ENCODE assay signal across 23 mouse cellular contexts in genomic region chr14:28514171-28514570, GRCm38 (mm10). TPM values are rescaled to one million over a fixed set of nuclear protein-coding genes. Genes with fewer than 3 reads are reported as not detected.
DNase-seq lines count a peak whose midpoint lies in the region; ATAC-seq lines count a peak whose summit lies in the region.
"Had no signal": no experiment of that assay in that cellular context is flagged by ENCODE, and none has a peak within 500 bp of the region (broad histone marks: within the 10 kb centered on the region; RNA-seq: fewer than 3 reads in every experiment).

No protein-coding gene starts in this region.

- ATAC-seq in midbrain, embryonic 11.5 days (ENCODE audit: low FRiP score), result no peak
- ATAC-seq in midbrain, embryonic 15.5 days (replicated peaks), result no peak
- ATAC-seq in embryonic facial prominence, embryonic 14.5 days (ENCODE audit: low read depth), result no peak
- ATAC-seq in hindbrain, embryonic 15.5 days (ENCODE audit: low FRiP score, low read depth), result no peak
- no peak for ATAC-seq in monocyte, adult 5-6 weeks (replicated peaks; ENCODE audit: insufficient number of reproducible peaks, low FRiP score, low TSS enrichment, poor library complexity, severe bottlenecking)
- ATAC-seq: activated CD4-positive, CD25-positive, alpha-beta regulatory T cell, adult 4 months; liver, embryonic 12.5 days; Patski had no signal

- peak; percentile 79 for DNase-seq in midbrain, embryonic 11.5 days (ENCODE audit: low spot score, missing footprints)
- no peak for DNase-seq in embryonic facial prominence, embryonic 14.5 days (ENCODE audit: low spot score)
- no peak for DNase-seq in left cerebral cortex, postnatal 36 days (ENCODE audit: low spot score in 2 of 2)
- no peak for DNase-seq in c-Kit-positive CD71-positive TER-119-positive erythroid progenitor cells, embryonic 14.5 days (ENCODE audit: low spot score)
- DNase-seq: cerebellum, postnatal 10 days; embryo, embryonic 11 days; heart, postnatal 4 days; kidney, adult 18-20 months; kidney, postnatal 10 days; layer of hippocampus, adult 9-11 months; lung, embryonic 14.5 days; lung, postnatal 4 days; thymus, adult 2 months had no signal

- peaks cover 27% of the 10 kb centered on the region for H3K4me1 ChIP-seq in midbrain, embryonic 11.5 days (ENCODE audit: control insufficient read depth, insufficient read depth, low read length)
- H3K4me1 ChIP-seq in midbrain, embryonic 15.5 days, result peaks cover 26% of the 10 kb centered on the region
- H3K4me1 ChIP-seq in embryonic facial prominence, embryonic 14.5 days (ENCODE audit: control insufficient read depth, insufficient read depth, low read length), result 0 out of 2 replicates have a peak, but pooled peaks cover 6% of the 10 kb centered on the region
- H3K4me1 ChIP-seq in hindbrain, embryonic 15.5 days (replicated peaks), result peaks cover 37% of the 10 kb centered on the region
- H3K4me1 ChIP-seq: stomach, embryonic 15.5 days had no signal

- 23% methylated on average over 2 of the region's 2 CpGs for WGBS in midbrain, embryonic 11.5 days
- WGBS in midbrain, embryonic 15.5 days, result 29% methylated on average over 2 of the region's 2 CpGs
- whole genome bisulfite sequencing in embryonic facial prominence, embryonic 14.5 days, result 43% methylated on average over 2 of the region's 2 CpGs
- WGBS in hindbrain, embryonic 15.5 days, result 22% methylated on average over 2 of the region's 2 CpGs

- 0 out of 2 replicates have a peak overlapping the region, but pooled peaks have one; percentile 1 for H3K4me3 ChIP-seq in midbrain, embryonic 11.5 days (ENCODE audit: low read depth, low read length)
- no peak overlapping the region for H3K4me3 ChIP-seq in midbrain, embryonic 15.5 days
- peak overlapping the region; percentile 86 for H3K4me3 ChIP-seq in embryonic facial prominence, embryonic 14.5 days (ENCODE audit: low read depth, low read length)
- no peak overlapping the region for H3K4me3 ChIP-seq in hindbrain, embryonic 15.5 days
- H3K4me3 ChIP-seq: forebrain, embryonic 10.5 days; liver, embryonic 12.5 days; neural tube, embryonic 12.5 days; stomach, embryonic 15.5 days had no signal

- H3K36me3 ChIP-seq in midbrain, embryonic 11.5 days (ENCODE audit: control insufficient read depth, insufficient read depth, low read length), result no peaks in the 10 kb centered on the region
- H3K36me3 ChIP-seq in midbrain, embryonic 15.5 days (replicated peaks), result no peaks in the 10 kb centered on the region
- H3K36me3 ChIP-seq in embryonic facial prominence, embryonic 14.5 days (ENCODE audit: control insufficient read depth, insufficient read depth, low read length), result peaks cover 68% of the 10 kb centered on the region
- H3K36me3 ChIP-seq in hindbrain, embryonic 15.5 days, result no peaks in the 10 kb centered on the region
- H3K36me3 ChIP-seq: liver, embryonic 12.5 days; stomach, embryonic 15.5 days had no signal

- H3K27me3 ChIP-seq in midbrain, embryonic 11.5 days (ENCODE audit: control insufficient read depth, insufficient read depth, low read length), result 0 out of 2 replicates have a peak, but pooled peaks cover 2% of the 10 kb centered on the region
- H3K27me3 ChIP-seq in midbrain, embryonic 15.5 days (replicated peaks), result peaks cover 45% of the 10 kb centered on the region
- H3K27me3 ChIP-seq in embryonic facial prominence, embryonic 14.5 days (replicated peaks; ENCODE audit: control insufficient read depth, insufficient read depth, low read length), result peaks cover 3% of the 10 kb centered on the region; the same call in 1 of the 2 replicates
- H3K27me3 ChIP-seq in hindbrain, embryonic 15.5 days, result peaks cover 13% of the 10 kb centered on the region; the same call in 1 of the 2 replicates
- H3K27me3 ChIP-seq: Patski had no signal

- H3K9me3 ChIP-seq in midbrain, embryonic 11.5 days (ENCODE audit: control insufficient read depth, low read length), result no peaks in the 10 kb centered on the region
- no peaks in the 10 kb centered on the region for H3K9me3 ChIP-seq in midbrain, embryonic 15.5 days
- H3K9me3 ChIP-seq in embryonic facial prominence, embryonic 14.5 days (ENCODE audit: control insufficient read depth, low read length), result no peaks in the 10 kb centered on the region
- H3K9me3 ChIP-seq in hindbrain, embryonic 15.5 days, result no peaks in the 10 kb centered on the region
- H3K9me3 ChIP-seq: forebrain, embryonic 10.5 days; liver, embryonic 12.5 days; neural tube, embryonic 12.5 days; stomach, embryonic 15.5 days had no signal

- peak overlapping the region; percentile 16; the same call in 1 of the 2 replicates for H3K9ac ChIP-seq in midbrain, embryonic 11.5 days (ENCODE audit: low read length)
- no peak overlapping the region for H3K9ac ChIP-seq in midbrain, embryonic 15.5 days
- H3K9ac ChIP-seq in embryonic facial prominence, embryonic 14.5 days (ENCODE audit: low read depth, low read length), result peak overlapping the region; percentile 96
- no peak overlapping the region for H3K9ac ChIP-seq in hindbrain, embryonic 15.5 days
- H3K9ac ChIP-seq: liver, embryonic 12.5 days; lung, embryonic 14.5 days; neural tube, embryonic 12.5 days; stomach, embryonic 15.5 days had no signal

- H3K4me2 ChIP-seq in midbrain, embryonic 11.5 days, result peak overlapping the region; percentile 22; the same call in 1 of the 2 replicates
- H3K4me2 ChIP-seq in midbrain, embryonic 15.5 days, result no peak overlapping the region
- peak overlapping the region; percentile 84 for H3K4me2 ChIP-seq in embryonic facial prominence, embryonic 14.5 days (ENCODE audit: low read depth, low read length)
- H3K4me2 ChIP-seq in hindbrain, embryonic 15.5 days, result peak overlapping the region; percentile 90
- H3K4me2 ChIP-seq: liver, embryonic 12.5 days; lung, embryonic 14.5 days; neural tube, embryonic 12.5 days; stomach, embryonic 15.5 days had no signal

- intact Hi-C loops in left cerebral cortex, postnatal 36 days (cut with DNase I), result loop anchor here (5.0 kb wide), 1 partner anchor 573 kb away; no protein-coding TSS in a partner anchor

- H3K27ac ChIP-seq in midbrain, embryonic 11.5 days (ENCODE audit: low read depth, low read length), result no peak overlapping the region
- no peak overlapping the region for H3K27ac ChIP-seq in midbrain, embryonic 15.5 days
- H3K27ac ChIP-seq in embryonic facial prominence, embryonic 14.5 days (replicated peaks; ENCODE audit: low read depth, low read length), result peak overlapping the region; percentile 99
- no peak overlapping the region for H3K27ac ChIP-seq in hindbrain, embryonic 15.5 days (replicated peaks)
- H3K27ac ChIP-seq: forebrain, embryonic 10.5 days; liver, embryonic 12.5 days; neural tube, embryonic 12.5 days; stomach, embryonic 15.5 days had no signal

RNA-seq across cellular contexts. Expression of gene Wnt5a, which starts 9.6 kb away (rescaled TPM):
- polyA plus RNA-seq in midbrain, embryonic 11.5 days (2014; fragmentation: Nextera tagmentation; extraction: Ambion mirVana), result 27.8 and 31.3 TPM in 2 replicates
- polyA plus RNA-seq in midbrain, embryonic 15.5 days (2015; fragmentation: Nextera tagmentation; extraction: Ambion mirVana), result 13.6 and 15.4 TPM in 2 replicates
- polyA plus RNA-seq in embryonic facial prominence, embryonic 14.5 days (2014; fragmentation: Nextera tagmentation; extraction: Ambion mirVana), result 58.6 and 68.9 TPM in 2 replicates
- polyA plus RNA-seq in hindbrain, embryonic 15.5 days (2015; fragmentation: Nextera tagmentation; extraction: Ambion mirVana), result 23.6 and 26.6 TPM in 2 replicates
- total RNA-seq in left cerebral cortex, postnatal 36 days (2021), result 10 to 100 TPM in 1 of 2 experiments, 1 to 10 TPM in 1; 6.5 to 11.4 TPM
- total RNA-seq in monocyte, adult 5-6 weeks (2017), result not detected in 3 replicates
- total RNA-seq: granulocyte monocyte progenitor cell, adult 5-6 weeks had no signal
- polyA plus RNA-seq: activated CD4-positive, CD25-positive, alpha-beta regulatory T cell, adult 4 months had no signal

Comparison
In these comparisons a context has a peak if more than half of its experiments do, and no peak if none do; other contexts are left out.
1. H3K4me3 ChIP-seq: peak in midbrain, embryonic 11.5 days (single experiment) and embryonic facial prominence, embryonic 14.5 days (single experiment); none in midbrain, embryonic 15.5 days (single experiment) and hindbrain, embryonic 15.5 days (single experiment).
2. H3K9ac ChIP-seq: peak in midbrain, embryonic 11.5 days (single experiment) and embryonic facial prominence, embryonic 14.5 days (single experiment); none in midbrain, embryonic 15.5 days (single experiment) and hindbrain, embryonic 15.5 days (single experiment).